In genomic region chr13:68607652-68608405, GRCm38 (mm10) we compare ENCODE assay signal across 10 mouse cellular contexts. TPM values are rescaled to one million over a fixed set of nuclear protein-coding genes. Genes with fewer than 3 reads are reported as not detected.
A peak's percentile ranks its signal among the peaks of the same experiment; 100 is the strongest.
DNase-seq lines count a peak whose midpoint lies in the region; ATAC-seq and TF ChIP-seq lines count a peak whose summit lies in the region.
"Had no signal": no experiment of that assay in that cellular context is flagged by ENCODE, and none has a peak within 500 bp of the region (broad histone marks: within the 10 kb centered on the region; RNA-seq: fewer than 3 reads in every experiment).

No protein-coding gene starts in this region.

- TF ChIP-seq POLR2A in kidney, adult 2 months (IDR thresholded peaks at IDR 0.05; ENCODE audit: low read depth, low read length), result no peak

- ATAC-seq in hindbrain, embryonic 12.5 days (ENCODE audit: low FRiP score), result peak; percentile 26; the same call in 1 of the 2 replicates
- ATAC-seq in midbrain, embryonic 12.5 days (ENCODE audit: low FRiP score, low read depth), result peak; percentile 16; the same call in 1 of the 2 replicates
- ATAC-seq: Patski had no signal

- no peaks in the 10 kb centered on the region for H3K27me3 ChIP-seq in kidney, adult 2 months (replicated peaks; ENCODE audit: control insufficient read depth, insufficient read depth, low read length)
- no peaks in the 10 kb centered on the region; the same call in none of the 2 replicates for H3K27me3 ChIP-seq in hindbrain, embryonic 12.5 days
- H3K27me3 ChIP-seq in midbrain, embryonic 12.5 days, result no peaks in the 10 kb centered on the region

- no peaks in the 10 kb centered on the region for H3K9me3 ChIP-seq in hindbrain, embryonic 12.5 days (replicated peaks)
- no peaks in the 10 kb centered on the region for H3K9me3 ChIP-seq in midbrain, embryonic 12.5 days

- no peak overlapping the region for H3K27ac ChIP-seq in kidney, adult 2 months (ENCODE audit: insufficient read depth, low read depth, low read length)
- no peak overlapping the region for H3K27ac ChIP-seq in hindbrain, embryonic 12.5 days
- H3K27ac ChIP-seq in midbrain, embryonic 12.5 days (replicated peaks), result no peak overlapping the region

- H3K4me2 ChIP-seq in hindbrain, embryonic 12.5 days (replicated peaks), result peak overlapping the region; percentile 7
- H3K4me2 ChIP-seq in midbrain, embryonic 12.5 days (replicated peaks), result peak overlapping the region; percentile 17; the same call in 1 of the 2 replicates

- peak overlapping the region; percentile 18; the same call in 1 of the 2 replicates for H3K4me3 ChIP-seq in kidney, adult 2 months (ENCODE audit: insufficient read depth, low read depth, low read length)
- no peak overlapping the region for H3K4me3 ChIP-seq in hindbrain, embryonic 12.5 days
- no peak overlapping the region for H3K4me3 ChIP-seq in midbrain, embryonic 12.5 days

- no peak overlapping the region for H3K9ac ChIP-seq in hindbrain, embryonic 12.5 days
- no peak overlapping the region for H3K9ac ChIP-seq in midbrain, embryonic 12.5 days (replicated peaks)

- TF ChIP-seq CTCF in kidney, adult 2 months (conservative IDR thresholded peaks at IDR 0.05; ENCODE audit: insufficient read depth, insufficient read length, low read depth, low read length), result no peak

- H3K4me1 ChIP-seq in kidney, adult 2 months (ENCODE audit: control insufficient read depth, insufficient read depth, low read length), result no peaks in the 10 kb centered on the region
- H3K4me1 ChIP-seq in hindbrain, embryonic 12.5 days, result no peaks in the 10 kb centered on the region; the same call in 1 of the 2 replicates
- H3K4me1 ChIP-seq in midbrain, embryonic 12.5 days, result 0 out of 2 replicates have a peak, but pooled peaks cover 2% of the 10 kb centered on the region

- H3K36me3 ChIP-seq in kidney, adult 2 months (ENCODE audit: control insufficient read depth, insufficient read depth, low read length), result no peaks in the 10 kb centered on the region
- H3K36me3 ChIP-seq in hindbrain, embryonic 12.5 days, result no peaks in the 10 kb centered on the region
- no peaks in the 10 kb centered on the region for H3K36me3 ChIP-seq in midbrain, embryonic 12.5 days

- no peak for DNase-seq in kidney, adult 2 months
- DNase-seq in kidney, postnatal 36 days, result no peak
- peak; percentile 52 for DNase-seq in ZHBTc4 (ENCODE audit: low read depth, low spot score)
- DNase-seq in gastrocnemius, adult 18-20 months (ENCODE audit: low spot score), result no peak
- DNase-seq in urinary bladder, postnatal 4 days (ENCODE audit: low spot score in 2 of 2), result no peak
- DNase-seq in thymus, postnatal 25 days, result no peak
- DNase-seq: gastrocnemius, postnatal 10 days had no signal

- WGBS in kidney, adult 2 months, result 38% methylated on average over 21 of the region's 21 CpGs
- WGBS in hindbrain, embryonic 12.5 days, result 51% methylated on average over 21 of the region's 21 CpGs
- WGBS in midbrain, embryonic 12.5 days, result 64% methylated on average over 21 of the region's 21 CpGs

RNA-seq across cellular contexts. Expression of gene 1700001L19Rik, which starts 10.6 kb away (rescaled TPM):
- 0.19 and 0.24 TPM in 2 replicates for polyA plus RNA-seq in kidney, adult 2 months (2012; rRNA removed)
- 1.3 and 1.9 TPM in 2 replicates for polyA plus RNA-seq in hindbrain, embryonic 12.5 days (2016; fragmentation: Nextera tagmentation; extraction: Ambion mirVana)
- polyA plus RNA-seq in midbrain, embryonic 12.5 days (2016; fragmentation: Nextera tagmentation; extraction: Ambion mirVana), result 0.98 and 1.4 TPM in 2 replicates
- not detected for total RNA-seq in gastrocnemius, adult 18-20 months (2021)
- polyA plus RNA-seq: Patski had no signal

RNA-seq across cellular contexts. Expression of gene Fastkd3, which starts 25.8 kb away (rescaled TPM):
- polyA plus RNA-seq in kidney, adult 2 months (2012; rRNA removed), result 10.5 and 13.0 TPM in 2 replicates
- 26.8 and 34.9 TPM in 2 replicates for polyA plus RNA-seq in hindbrain, embryonic 12.5 days (2016; fragmentation: Nextera tagmentation; extraction: Ambion mirVana)
- 31.6 and 33.8 TPM in 2 replicates for polyA plus RNA-seq in midbrain, embryonic 12.5 days (2016; fragmentation: Nextera tagmentation; extraction: Ambion mirVana)
- total RNA-seq in gastrocnemius, adult 18-20 months (2021), result 10 to 100 TPM in 1 of 2 experiments, 1 to 10 TPM in 1; 7.3 to 13.3 TPM

RNA-seq across cellular contexts. Expression of gene Mtrr, which starts 25.9 kb away (rescaled TPM):
- 10.2 and 11.3 TPM in 2 replicates for polyA plus RNA-seq in kidney, adult 2 months (2012; rRNA removed)
- 16.1 and 16.3 TPM in 2 replicates for polyA plus RNA-seq in hindbrain, embryonic 12.5 days (2016; fragmentation: Nextera tagmentation; extraction: Ambion mirVana)
- 14.0 and 17.2 TPM in 2 replicates for polyA plus RNA-seq in midbrain, embryonic 12.5 days (2016; fragmentation: Nextera tagmentation; extraction: Ambion mirVana)
- total RNA-seq in gastrocnemius, adult 18-20 months (2021), result 10 to 100 TPM; 25.8 to 28.2 TPM
